Mouse (Mus musculus): ENCODE data around the gene Tcn2.
"Not testable (repeated sequence)": the region's sequence is repeated elsewhere in the genome, so short reads cannot be mapped to it uniquely, and the experiment has no call there.

Tcn2 gene

GRCm38 (mm10) chr11:3931511-3932211 lies at the start of gene Tcn2:
Tcn2 (minus strand) TSS chr11:3932159.
- DNase-seq (ENCODE audit: low read depth) = peak; percentile 52

GRCm38 (mm10) chr11:3981536-3981935 lies 49.6 kb upstream of the Tcn2 start:
- DNase-seq (ENCODE audit: low read depth) = no peak

GRCm38 (mm10) chr11:3978421-3978820 lies 46.5 kb upstream of the Tcn2 start:
- DNase-seq (ENCODE audit: low read depth) = no peak

DNA sequence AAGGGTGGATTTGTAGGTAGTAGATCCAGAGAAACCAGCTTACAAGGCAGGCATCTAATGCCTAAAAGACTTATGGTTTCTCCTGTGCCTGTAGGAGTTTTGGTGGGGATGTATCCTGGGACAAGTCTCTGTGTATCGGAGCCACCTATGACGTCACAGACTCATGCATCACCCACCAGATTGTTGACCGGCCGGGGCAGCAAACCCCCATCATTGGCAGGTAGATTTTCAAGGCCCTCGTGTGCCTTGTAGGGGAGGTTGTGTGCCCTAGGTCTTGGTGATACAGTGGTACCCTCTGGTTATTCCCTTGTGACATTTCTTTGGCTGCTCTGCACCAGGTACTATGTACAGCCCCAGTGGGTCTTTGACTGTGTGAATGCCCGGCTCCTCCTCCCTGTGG lies 44.7 kb upstream of the Tcn2 start, which contains the start of gene 4930556J24Rik:
Gene 4930556J24Rik, minus strand, starts transcription at position 101 of the 400 bp plus-strand sequence.
- DNase-seq (ENCODE audit: low read depth) = no peak

DNA sequence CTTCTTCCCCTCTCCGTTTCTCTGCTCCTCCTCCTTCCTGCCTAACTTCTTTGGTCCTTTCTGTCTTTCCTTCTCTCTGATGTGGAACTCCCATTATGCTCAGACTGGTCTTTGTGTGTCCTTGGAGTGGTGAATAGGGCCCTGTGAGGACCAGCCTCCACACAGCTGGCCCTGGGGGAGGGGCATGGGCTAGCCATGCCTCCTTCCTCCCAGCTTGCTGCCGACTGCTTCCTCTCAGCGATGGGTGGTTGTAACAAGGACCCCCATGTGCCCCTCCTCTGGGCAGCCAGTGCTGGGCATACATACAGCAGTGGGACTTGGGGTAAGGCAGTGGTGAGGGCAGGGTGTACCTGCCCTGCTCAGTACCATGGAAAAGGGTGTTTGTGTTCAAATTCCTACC lies 42.4 kb upstream of the Tcn2 start:
- DNase-seq (ENCODE audit: low read depth) = no peak

- DNase-seq (ENCODE audit: low read depth) = no peak
Measured at GRCm38 (mm10) chr11:3973081-3973480, 41.1 kb upstream of the Tcn2 start.

GRCm38 (mm10) chr11:3970361-3970760 lies 38.4 kb upstream of the Tcn2 start:
- no peak for DNase-seq (ENCODE audit: low read depth)

- no peak for DNase-seq (ENCODE audit: low read depth)
Measured at GRCm38 (mm10) chr11:3969837-3970236, 37.9 kb upstream of the Tcn2 start.

DNA sequence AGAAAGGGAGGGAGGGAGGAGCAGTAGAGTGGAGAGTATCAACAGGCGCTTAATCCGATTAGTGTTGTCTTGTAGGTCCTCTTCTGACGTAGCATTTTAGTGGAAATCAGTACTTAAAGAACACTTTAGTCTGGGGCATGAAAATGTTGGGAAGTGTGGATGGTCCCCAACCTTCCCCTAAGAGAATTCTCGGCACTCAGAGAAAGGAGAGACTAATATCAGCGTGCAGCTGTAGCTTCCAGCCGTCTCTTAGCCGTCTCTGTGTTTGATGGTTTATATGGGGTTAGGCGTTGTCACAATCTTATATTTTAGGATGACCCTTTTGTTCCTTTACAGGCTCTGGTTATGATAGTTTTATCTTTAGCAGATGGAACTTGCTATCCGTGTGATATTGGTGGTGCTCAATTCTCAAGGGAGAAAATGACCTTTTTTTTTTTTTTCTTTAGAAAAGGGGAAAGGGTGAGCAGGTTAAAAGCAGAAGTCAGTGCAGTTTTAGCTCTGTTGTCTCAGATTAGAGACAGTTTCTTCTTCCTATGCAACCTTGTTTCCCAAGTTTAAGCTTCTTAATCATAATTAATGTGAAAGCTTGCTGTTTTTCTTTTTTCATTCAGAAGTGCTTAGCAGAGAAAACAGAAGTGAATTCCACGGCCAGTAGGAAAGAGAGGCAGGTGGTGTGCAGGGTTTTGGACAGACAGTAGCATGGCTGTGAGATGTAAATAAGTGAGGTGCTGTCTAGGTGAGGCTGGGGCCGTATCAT lies 32.6 kb upstream of the Tcn2 start:
- DNase-seq (ENCODE audit: low read depth) = no peak

GRCm38 (mm10) chr11:3963610-3964415 lies 31.9 kb upstream of the Tcn2 start, which contains the start of gene Pes1:
Pes1 (plus strand) TSS chr11:3963975.
- DNase-seq (ENCODE audit: low read depth) = peak; percentile 72

DNA sequence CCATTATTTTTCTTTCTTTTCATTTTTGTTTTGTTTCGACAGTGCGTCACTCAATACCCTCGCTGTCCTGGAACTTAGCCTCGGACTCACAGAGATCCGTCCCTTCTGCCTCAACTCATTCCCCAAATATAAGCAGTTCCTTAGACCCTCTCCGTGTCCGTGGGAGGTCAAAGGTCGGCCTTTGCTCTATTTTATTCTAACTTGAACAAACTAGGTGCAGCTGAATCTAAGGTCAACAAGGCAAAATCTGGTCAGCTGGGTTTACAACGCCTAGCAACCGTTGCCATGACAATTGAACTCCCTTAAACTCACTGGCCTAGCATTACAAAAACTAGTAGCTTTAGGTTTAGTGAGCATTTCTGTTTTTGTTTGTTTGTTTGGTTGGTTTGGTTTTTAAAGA lies 31.2 kb upstream of the Tcn2 start:
- no peak for DNase-seq (ENCODE audit: low read depth)

GRCm38 (mm10) chr11:3961761-3962160 lies 29.8 kb upstream of the Tcn2 start:
- DNase-seq (ENCODE audit: low read depth) = no peak

GRCm38 (mm10) chr11:3960901-3961300 lies 28.9 kb upstream of the Tcn2 start:
- no peak for DNase-seq (ENCODE audit: low read depth)

- DNase-seq (ENCODE audit: low read depth) = not testable (repeated sequence)
Measured at GRCm38 (mm10) chr11:3955371-3955770, 23.4 kb upstream of the Tcn2 start.

DNA sequence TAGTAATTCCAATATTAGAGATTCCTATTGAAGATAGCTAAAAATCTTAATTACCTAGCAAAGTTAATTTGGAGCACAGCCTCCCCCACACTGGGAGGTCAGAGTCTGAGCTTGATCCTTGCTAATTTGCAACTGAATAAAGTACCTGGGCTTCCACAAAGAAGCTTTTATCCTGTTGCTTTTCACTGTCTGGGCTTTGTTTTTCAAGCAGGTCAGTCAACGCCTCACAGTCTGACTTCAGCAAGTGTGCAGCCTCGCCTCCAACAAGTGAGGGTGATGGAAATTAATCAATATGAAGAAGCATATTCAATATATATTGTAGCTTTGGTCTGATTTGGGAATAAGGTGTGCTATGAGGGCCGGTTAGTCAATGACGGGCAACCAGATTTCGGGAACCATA lies 22.9 kb upstream of the Tcn2 start:
- DNase-seq (ENCODE audit: low read depth) = not testable (repeated sequence)

DNA sequence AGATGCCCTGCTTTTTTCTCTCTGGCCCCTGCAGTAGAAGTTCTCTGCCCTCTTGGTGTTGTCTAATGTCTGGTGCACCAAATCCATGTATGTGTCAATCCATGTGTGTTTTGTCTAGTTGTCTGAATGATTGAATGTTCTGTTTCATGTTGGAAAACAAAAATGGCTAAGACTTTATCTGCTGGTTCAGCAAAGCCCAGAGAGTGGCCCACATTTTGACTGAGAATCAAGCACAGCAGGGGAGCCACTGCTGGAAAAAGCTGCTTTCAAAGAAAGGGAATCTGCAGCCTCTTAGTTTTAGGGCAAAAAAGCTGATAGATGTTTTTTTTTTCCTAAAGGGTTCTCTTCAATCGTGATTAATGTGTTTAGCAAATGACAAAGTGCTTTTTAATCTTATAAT lies 14.4 kb upstream of the Tcn2 start:
- no peak for DNase-seq (ENCODE audit: low read depth)

DNA sequence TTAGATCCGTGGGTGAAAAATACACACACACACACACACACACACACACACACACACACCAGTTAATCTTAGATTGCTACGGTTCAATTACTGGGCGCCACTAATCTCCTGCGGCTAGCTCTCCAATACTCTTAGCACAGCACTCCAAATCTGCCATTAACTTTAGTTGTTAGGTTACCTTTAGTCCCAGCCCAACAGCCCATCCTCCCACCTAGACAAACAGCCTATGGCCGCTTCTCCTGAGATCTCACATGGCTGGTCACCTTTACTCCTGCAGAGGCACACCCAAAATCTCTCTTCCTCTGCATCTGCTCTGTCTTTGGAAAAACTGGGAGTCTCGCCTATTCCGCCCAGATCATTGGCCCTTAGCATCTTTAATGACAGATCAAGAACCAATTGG lies 9.4 kb upstream of the Tcn2 start:
- no peak for DNase-seq (ENCODE audit: low read depth)

GRCm38 (mm10) chr11:3937321-3937874 lies 5.4 kb upstream of the Tcn2 start:
- DNase-seq (ENCODE audit: low read depth) = no peak

DNA sequence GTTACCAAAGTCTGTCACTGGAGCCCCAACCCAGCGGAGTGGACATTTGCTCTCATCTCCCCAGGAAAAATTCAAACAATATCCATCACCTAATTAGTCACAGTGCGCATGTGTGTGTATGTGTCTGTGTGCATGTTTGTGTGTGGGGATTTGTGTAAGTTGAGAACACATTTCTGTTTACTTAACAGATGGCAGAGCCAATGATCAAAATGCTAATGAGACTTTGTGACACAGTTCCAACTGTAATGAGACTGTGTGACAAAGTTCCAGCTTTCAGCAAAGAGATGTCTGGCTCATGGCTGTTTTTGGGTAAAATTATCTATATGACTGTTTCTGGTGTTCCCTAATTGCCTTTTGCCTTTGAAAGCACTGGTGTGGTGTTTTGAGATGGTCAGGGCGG lies 4.4 kb upstream of the Tcn2 start:
- no peak for DNase-seq (ENCODE audit: low read depth)

DNA sequence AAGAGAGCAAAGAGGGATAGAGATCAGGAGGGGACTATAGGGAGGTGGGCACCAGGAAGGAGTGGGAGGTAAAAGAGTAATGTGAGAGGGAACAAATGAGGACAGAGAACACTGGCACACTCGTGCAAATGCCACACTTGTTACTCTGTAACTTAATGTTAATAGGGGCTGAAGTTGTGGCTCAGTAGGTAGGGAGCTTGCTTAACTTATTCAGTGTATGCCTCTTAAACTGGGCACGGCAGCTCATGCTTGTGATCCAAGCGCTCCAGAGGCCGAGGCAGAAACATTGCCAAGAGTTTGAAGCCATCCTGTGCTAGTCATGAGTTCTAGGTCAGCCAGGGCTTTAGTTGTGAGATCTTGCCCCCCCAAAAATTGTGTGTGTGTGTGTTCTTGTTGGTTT lies 3.2 kb upstream of the Tcn2 start:
- no peak for DNase-seq (ENCODE audit: low read depth)

DNA sequence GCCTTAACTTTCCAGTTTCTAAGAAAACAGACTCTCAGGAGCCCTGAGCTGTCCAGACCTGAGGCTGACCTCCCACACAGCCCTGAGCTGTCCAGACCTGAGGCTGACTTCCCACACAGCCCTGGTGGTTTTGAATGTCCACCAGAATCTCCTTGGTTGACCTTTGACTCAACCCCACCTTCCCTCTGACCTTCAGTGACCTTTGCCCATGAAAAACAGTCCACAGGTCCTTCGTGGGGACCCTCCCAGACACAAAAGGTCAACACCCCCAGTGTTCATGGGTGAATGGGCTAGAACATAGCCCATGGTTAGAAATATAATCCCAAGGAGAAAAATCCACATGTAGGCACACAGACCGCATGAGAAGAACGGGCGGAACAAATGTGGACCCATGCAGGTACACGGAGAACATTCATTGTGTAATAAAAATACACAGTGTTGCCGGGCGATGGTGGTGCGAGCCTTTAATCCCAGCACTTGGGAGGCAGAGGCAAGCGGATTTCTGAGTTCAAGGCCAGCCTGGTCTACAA lies 1.9 kb upstream of the Tcn2 start:
- no peak for DNase-seq (ENCODE audit: low read depth)

DNA sequence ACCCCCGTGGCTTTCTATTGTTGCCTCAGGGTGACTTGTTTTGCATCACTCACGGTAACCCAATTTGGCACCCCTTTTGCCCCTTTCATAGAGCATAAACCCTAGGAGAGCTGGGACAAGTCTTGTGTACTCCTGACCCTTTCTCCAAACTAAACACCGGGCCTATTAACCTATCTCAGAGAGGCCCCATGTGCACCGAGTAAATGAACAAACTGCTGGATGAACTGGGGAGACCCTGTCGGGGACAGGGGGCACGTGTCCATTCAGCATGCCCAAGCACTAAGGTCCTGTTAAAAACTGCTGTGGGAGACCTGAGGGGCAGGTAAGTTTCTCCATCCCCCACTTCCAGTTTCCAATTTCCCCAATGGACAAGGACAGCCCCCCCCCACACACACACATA lies 1.0 kb downstream of the Tcn2 start:
- no peak for DNase-seq (ENCODE audit: low read depth)
